Mouse (Mus musculus) heart, postnatal 0 days (tissue): ENCODE measurements around the gene Rnf215. TPM values are rescaled to one million over a fixed set of nuclear protein-coding genes. Genes with fewer than 3 reads are reported as not detected.

Experiments
- ATAC-seq: fragments of 200-750 bp; cut with Nextera tagmentation; 2 replicates; pipeline ENCODE4 v1.8.0; 2017; ENCODE audit warnings: low read depth, moderate number of reproducible peaks, moderate library complexity; ENCODE audit not compliant: insufficient read depth
- DNase-seq: peaks from one replicate; pipeline ENCODE4 v3.0.0-alpha.2; 2016; ENCODE audit warnings: low spot score
- H3K27ac ChIP-seq: fragments of 300-500 bp; sonication (generic); 2 replicates; pipeline ENCODE4 v1.5.1; 2014; ENCODE audit warnings: low read depth, mild to moderate bottlenecking
- H3K27me3 ChIP-seq: fragments of 300-500 bp; sonication (generic); 2 replicates; pipeline ENCODE4 v1.6.1; 2014; ENCODE audit warnings: low read length, mixed read lengths; ENCODE audit not compliant: control insufficient read depth, insufficient read depth
- H3K36me3 ChIP-seq: fragments of 300-500 bp; sonication (generic); replicated peaks from 2 replicates; pipeline ENCODE4 v1.6.1; 2014; ENCODE audit warnings: low read length, mixed read lengths; ENCODE audit not compliant: control insufficient read depth, insufficient read depth
- H3K4me1 ChIP-seq: fragments of 300-500 bp; sonication (generic); 2 replicates; pipeline ENCODE4 v1.6.1; 2014; ENCODE audit warnings: antibody characterized with exemption; ENCODE audit not compliant: control insufficient read depth, insufficient read depth
- H3K4me2 ChIP-seq: fragments of 300-500 bp; sonication (generic); 2 replicates; pipeline ENCODE4 v1.6.1; 2014; ENCODE audit warnings: low read depth, mild to moderate bottlenecking, low read length, moderate library complexity
- H3K4me3 ChIP-seq: fragments of 300-500 bp; sonication (generic); 2 replicates; pipeline ENCODE4 v1.5.1; 2014; ENCODE audit warnings: low read depth, low read length
- H3K9ac ChIP-seq: fragments of 300-500 bp; sonication (generic); replicated peaks from 2 replicates; pipeline ENCODE4 v1.6.1; 2014; ENCODE audit warnings: low read depth, low read length, mixed read lengths
- H3K9me3 ChIP-seq: fragments of 300-500 bp; sonication (generic); replicated peaks from 2 replicates; pipeline ENCODE4 v1.6.1; 2016; ENCODE audit warnings: low read length; ENCODE audit not compliant: control insufficient read depth
- CTCF ChIP-seq: IDR thresholded peaks from 2 replicates; pipeline ENCODE4 v1.5.1; 2016; ENCODE audit warnings: antibody characterized with exemption, control low read depth, low read depth
- EP300 ChIP-seq: IDR thresholded peaks from 2 replicates; pipeline ENCODE4 v1.6.1; 2016; ENCODE audit warnings: antibody characterized with exemption, low read depth
- WGBS: fragments of 180-500 bp; shearing (Covaris S2); extraction: QIAGEN DNeasy Blood & Tissue Kit; methylation state at CpG from one replicate; pipeline ENCODE4 v1.1.7; 2014; 5-methylcytosine and 5-hydroxymethylcytosine counted together
- polyA plus RNA-seq: library from polyadenylated mRNA; unstranded; fragments of >200 nt; fragmentation: Nextera tagmentation; extraction: Ambion mirVana; gene quantifications from 2 replicates; pipeline ENCODE4 v1.2.1, GENCODE M21; 2015
- total RNA-seq: library from RNA; depleted of rRNA; stranded (reverse); fragments of >200 nt; gene quantifications from 2 replicates; pipeline ENCODE4 v1.2.3, GENCODE M21; 2014; ENCODE audit warnings: low replicate concordance

The Rnf215 gene
- total and polyA plus RNA-seq, 2 experiments from 2014 or later = 17.4 to 36.1 TPM

- 2% methylated on average over 54 of the region's 54 CpGs for WGBS
- Histone ChIP-seq H3K4me1 (peaks cover 21% of the 10 kb centered on the region), H3K27ac (peak within 1 kb of the TSS; percentile 94), H3K9ac (peak within 1 kb of the TSS; percentile 77), H3K9me3 (no peaks in the 10 kb centered on the region), H3K27me3 (no peaks in the 10 kb centered on the region), H3K4me3 (peak within 1 kb of the TSS; percentile 77), H3K4me2 (peak within 1 kb of the TSS; percentile 80), H3K36me3 (peaks cover 39% of the 10 kb centered on the region)
- peak; percentile 94 for DNase-seq
- peak; percentile 99 for ATAC-seq
- no peak for TF ChIP-seq EP300
Measured at GRCm38 (mm10) chr11:4159808-4160708, 25.1 kb downstream of the Rnf215 start, which contains the start of the genes Ccdc157 and Sf3a1. TSS of gene Ccdc157 (minus strand) at chr11:4160293. TSS of gene Sf3a1 (plus strand) at chr11:4160350.

GRCm38 (mm10) chr11:4160758-4161480 is 25.9 kb downstream of the Rnf215 start:
- H3K9me3 ChIP-seq = no peaks in the 10 kb centered on the region
- H3K4me3 ChIP-seq = peak overlapping the region; percentile 77
- H3K36me3 ChIP-seq = peaks cover 47% of the 10 kb centered on the region
- H3K4me1 ChIP-seq = peaks cover 21% of the 10 kb centered on the region
- no peaks in the 10 kb centered on the region for H3K27me3 ChIP-seq
- H3K4me2 ChIP-seq = peak overlapping the region; percentile 80
- WGBS = 5% methylated on average over 15 of the region's 15 CpGs
- no peak for DNase-seq
- H3K9ac ChIP-seq = peak overlapping the region; percentile 77
- ATAC-seq = no peak
- H3K27ac ChIP-seq = peak overlapping the region; percentile 94
- TF ChIP-seq EP300 = no peak
- no peak for TF ChIP-seq CTCF

GRCm38 (mm10) chr11:4164701-4165100 is 29.7 kb downstream of the Rnf215 start:
- no peaks in the 10 kb centered on the region for H3K27me3 ChIP-seq
- peaks cover 13% of the 10 kb centered on the region for H3K4me1 ChIP-seq
- ATAC-seq (no peak), DNase-seq (no peak)
- 83% methylated on average over 2 of the region's 2 CpGs for WGBS
- H3K27ac ChIP-seq = no peak overlapping the region
- H3K4me3 ChIP-seq = no peak overlapping the region
- H3K36me3 ChIP-seq = peaks cover 85% of the 10 kb centered on the region
- TF ChIP-seq EP300 (no peak), CTCF (no peak)
- no peak overlapping the region for H3K9ac ChIP-seq
- no peak overlapping the region for H3K4me2 ChIP-seq
- H3K9me3 ChIP-seq = no peaks in the 10 kb centered on the region

GRCm38 (mm10) chr11:4166467-4167090 is 31.6 kb downstream of the Rnf215 start:
- H3K27me3 ChIP-seq = no peaks in the 10 kb centered on the region
- H3K9ac ChIP-seq = no peak overlapping the region
- H3K4me1 ChIP-seq = peaks cover 3% of the 10 kb centered on the region
- 89% methylated on average over 7 of the region's 7 CpGs for WGBS
- no peak overlapping the region for H3K27ac ChIP-seq
- DNase-seq = no peak
- no peaks in the 10 kb centered on the region for H3K9me3 ChIP-seq
- TF ChIP-seq EP300 = no peak
- no peak for TF ChIP-seq CTCF
- H3K4me2 ChIP-seq = no peak overlapping the region
- no peak for ATAC-seq
- peaks cover 99% of the 10 kb centered on the region for H3K36me3 ChIP-seq
- H3K4me3 ChIP-seq = no peak overlapping the region

GRCm38 (mm10) chr11:4174586-4174985 is 39.6 kb downstream of the Rnf215 start:
- WGBS = 62% methylated on average over 5 of the region's 5 CpGs
- TF ChIP-seq EP300 (no peak), CTCF (no peak)
- Histone ChIP-seq H3K36me3 (peaks cover 100% of the 10 kb centered on the region), H3K27me3 (no peaks in the 10 kb centered on the region), H3K9me3 (no peaks in the 10 kb centered on the region), H3K4me1 (peaks cover 4% of the 10 kb centered on the region; the same call in 1 of the 2 replicates), H3K4me2 (no peak overlapping the region), H3K4me3 (no peak overlapping the region), H3K27ac (no peak overlapping the region), H3K9ac (no peak overlapping the region)
- 0 out of 2 replicates have a peak, but pooled peaks have one; percentile 13 for ATAC-seq
- no peak for DNase-seq
